Mouse (Mus musculus): Measurements from ENCODE around the gene Asic2. TPM values are rescaled to one million over a fixed set of nuclear protein-coding genes. Genes with fewer than 3 reads are reported as not detected.
A peak's percentile ranks its signal among the peaks of the same experiment; 100 is the strongest.

The Asic2 gene
- polyA plus RNA-seq, 1 experiment from 2014 or later, result 1.6 TPM

- Histone ChIP-seq H3K4me2 (no peak overlapping the region), H3K9ac (ENCODE audit: low read length) (no peak overlapping the region), H3K9me3 (ENCODE audit: control insufficient read depth, low read length) (no peaks in the 10 kb centered on the region), H3K27ac (ENCODE audit: low read depth, low read length) (no peak overlapping the region), H3K36me3 (ENCODE audit: control insufficient read depth, insufficient read depth, low read length) (no peaks in the 10 kb centered on the region), H3K4me1 (ENCODE audit: control insufficient read depth, insufficient read depth, low read length) (no peaks in the 10 kb centered on the region), H3K27me3 (ENCODE audit: control insufficient read depth, insufficient read depth, low read length) (no peaks in the 10 kb centered on the region), H3K4me3 (ENCODE audit: low read depth, low read length) (no peak overlapping the region)
- WGBS, result 77% methylated on average over 6 of the region's 6 CpGs
- DNase-seq (ENCODE audit: low spot score, missing footprints) (no peak), ATAC-seq (ENCODE audit: low FRiP score) (no peak)
Observed at GRCm38 (mm10) chr11:81620516-81620915, 347.7 kb downstream of the Asic2 start.

DNA sequence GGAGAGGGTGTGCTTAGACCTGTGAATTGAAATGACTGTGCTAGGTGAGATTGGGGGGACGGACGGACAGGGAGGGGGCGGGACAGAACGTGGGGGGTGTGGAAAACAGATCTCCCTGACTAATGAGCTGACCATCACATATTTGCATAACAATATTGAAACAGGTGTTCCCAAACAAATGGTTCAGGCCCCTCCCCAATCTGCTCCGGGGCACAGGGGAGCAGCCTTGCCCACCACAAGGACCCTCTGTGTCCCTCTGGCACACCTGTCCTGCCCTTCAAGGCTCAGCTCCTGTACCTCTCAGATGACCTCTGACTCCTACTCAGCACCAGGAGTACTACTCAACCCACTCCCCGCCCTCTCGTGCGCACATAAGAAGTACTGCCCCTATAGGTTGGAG lies 351.8 kb downstream of the Asic2 start:
- ATAC-seq (ENCODE audit: low FRiP score), result no peak

GRCm38 (mm10) chr11:81613869-81614620 lies 354.2 kb downstream of the Asic2 start:
- Histone ChIP-seq H3K27me3 (ENCODE audit: control insufficient read depth, insufficient read depth, low read length) (0 out of 2 replicates have a peak, but pooled peaks cover 2% of the 10 kb centered on the region), H3K9me3 (ENCODE audit: control insufficient read depth, low read length) (no peaks in the 10 kb centered on the region), H3K27ac (ENCODE audit: low read depth, low read length) (no peak overlapping the region), H3K4me2 (peak overlapping the region; percentile 50), H3K4me3 (ENCODE audit: low read depth, low read length) (peak overlapping the region; percentile 21; the same call in 1 of the 2 replicates), H3K9ac (ENCODE audit: low read length) (peak overlapping the region; percentile 39), H3K4me1 (ENCODE audit: control insufficient read depth, insufficient read depth, low read length) (peaks cover 17% of the 10 kb centered on the region), H3K36me3 (ENCODE audit: control insufficient read depth, insufficient read depth, low read length) (no peaks in the 10 kb centered on the region)
- WGBS, result 34% methylated on average over 10 of the region's 10 CpGs
- DNase-seq (ENCODE audit: low spot score, missing footprints) (peak; percentile 87), ATAC-seq (ENCODE audit: low FRiP score) (no peak)

More for the DNA sequence above, 351.8 kb downstream of the Asic2 start:
- H3K4me2 ChIP-seq, result no peak overlapping the region
- WGBS, result 82% methylated on average over 8 of the region's 8 CpGs
- no peak overlapping the region for H3K27ac ChIP-seq (ENCODE audit: low read depth, low read length)
- no peak overlapping the region for H3K9ac ChIP-seq (ENCODE audit: low read length)
- H3K4me1 ChIP-seq (ENCODE audit: control insufficient read depth, insufficient read depth, low read length), result peaks cover 17% of the 10 kb centered on the region
- 0 out of 2 replicates have a peak, but pooled peaks cover 2% of the 10 kb centered on the region for H3K27me3 ChIP-seq (ENCODE audit: control insufficient read depth, insufficient read depth, low read length)
- no peak for DNase-seq (ENCODE audit: low spot score, missing footprints)
- no peaks in the 10 kb centered on the region for H3K9me3 ChIP-seq (ENCODE audit: control insufficient read depth, low read length)
- no peaks in the 10 kb centered on the region for H3K36me3 ChIP-seq (ENCODE audit: control insufficient read depth, insufficient read depth, low read length)
- no peak overlapping the region for H3K4me3 ChIP-seq (ENCODE audit: low read depth, low read length)

DNA sequence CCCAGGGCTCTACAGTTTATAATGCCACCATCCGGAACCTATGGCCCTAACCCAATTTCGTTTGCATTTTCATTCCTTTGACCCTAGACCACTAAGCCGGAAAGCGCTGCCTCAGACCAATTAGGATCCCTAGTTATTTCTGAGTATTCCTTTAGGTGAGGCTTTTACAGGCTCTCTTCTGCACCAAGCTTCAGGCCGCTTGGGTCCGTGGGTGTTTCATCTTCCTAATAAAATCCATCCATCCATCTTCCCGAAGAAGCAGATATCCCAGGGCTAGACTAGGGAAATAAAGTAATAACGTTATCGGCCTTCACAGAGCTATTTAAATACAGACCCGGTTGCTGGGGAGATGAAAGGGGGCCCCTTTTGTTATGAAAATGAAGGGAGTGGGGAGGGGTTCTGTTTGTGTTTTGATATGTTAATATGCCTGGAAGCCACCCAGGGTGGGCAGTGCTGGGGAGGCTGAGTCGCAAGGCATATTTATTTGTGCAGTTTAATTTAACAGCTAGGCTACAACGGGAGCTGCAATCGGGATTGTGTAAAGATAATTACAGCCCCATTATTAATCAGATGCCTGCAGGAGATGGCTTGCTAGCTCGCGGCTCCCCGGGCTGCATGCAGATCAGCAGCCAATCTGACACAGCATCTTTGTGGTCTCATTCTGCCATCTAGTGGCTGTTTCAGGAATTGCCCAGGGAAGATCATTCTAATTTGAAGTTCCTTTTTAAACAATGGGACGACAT lies 355.3 kb downstream of the Asic2 start:
- peak; percentile 86 for ATAC-seq (ENCODE audit: low FRiP score)
- 1% methylated on average over 17 of the region's 17 CpGs for WGBS
- no peaks in the 10 kb centered on the region for H3K36me3 ChIP-seq (ENCODE audit: control insufficient read depth, insufficient read depth, low read length)
- H3K9ac ChIP-seq (ENCODE audit: low read length), result peak overlapping the region; percentile 39
- H3K4me1 ChIP-seq (ENCODE audit: control insufficient read depth, insufficient read depth, low read length), result peaks cover 17% of the 10 kb centered on the region
- 0 out of 2 replicates have a peak, but pooled peaks cover 2% of the 10 kb centered on the region for H3K27me3 ChIP-seq (ENCODE audit: control insufficient read depth, insufficient read depth, low read length)
- H3K27ac ChIP-seq (ENCODE audit: low read depth, low read length), result peak overlapping the region; percentile 77
- H3K4me3 ChIP-seq (ENCODE audit: low read depth, low read length), result peak overlapping the region; percentile 21
- peak overlapping the region; percentile 50 for H3K4me2 ChIP-seq
- peak; percentile 99 for DNase-seq (ENCODE audit: low spot score, missing footprints)
- no peaks in the 10 kb centered on the region for H3K9me3 ChIP-seq (ENCODE audit: control insufficient read depth, low read length)

DNA sequence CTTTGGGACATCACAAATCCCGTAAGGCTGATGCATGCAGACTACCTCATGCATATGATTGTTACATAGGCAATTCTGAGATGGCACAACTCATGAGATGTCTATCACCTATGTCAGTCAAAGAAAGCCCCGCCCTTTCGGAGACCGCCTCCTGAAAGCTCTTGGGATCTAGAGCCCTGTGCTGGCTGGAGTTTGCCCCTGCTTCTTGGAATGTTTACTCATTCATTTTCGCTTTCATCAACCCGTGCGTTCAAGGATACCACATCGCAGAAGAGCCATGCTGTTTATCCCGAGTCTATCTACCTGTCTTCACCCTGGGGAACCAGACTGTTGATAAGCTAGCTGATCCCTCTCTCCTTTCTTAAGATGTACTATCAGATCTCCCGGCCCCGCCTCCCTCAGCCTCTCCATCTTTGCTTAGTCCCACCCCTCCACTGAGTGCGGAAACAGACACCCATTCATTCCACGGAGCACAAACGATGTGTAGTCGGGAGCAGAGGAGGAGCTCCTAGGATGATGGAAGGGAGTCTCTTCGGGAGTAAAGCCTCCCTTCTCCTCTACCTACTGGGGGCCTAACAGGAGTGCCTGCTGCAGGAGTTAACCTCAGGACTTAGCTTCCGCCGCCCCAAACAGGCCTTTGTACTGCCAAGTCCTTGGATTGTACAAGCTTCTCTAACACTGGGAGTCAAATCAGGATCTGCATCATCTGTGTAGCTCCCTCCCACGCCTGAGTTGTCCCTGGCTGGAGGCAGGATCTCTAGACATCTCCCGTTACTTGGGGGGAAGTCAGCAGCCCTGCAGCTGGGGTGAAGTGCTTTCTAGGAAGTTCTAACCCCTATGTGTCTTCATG lies 356.1 kb downstream of the Asic2 start:
- Histone ChIP-seq H3K27ac (ENCODE audit: low read depth, low read length) (peak overlapping the region; percentile 77), H3K27me3 (ENCODE audit: control insufficient read depth, insufficient read depth, low read length) (0 out of 2 replicates have a peak, but pooled peaks cover 2% of the 10 kb centered on the region), H3K9me3 (ENCODE audit: control insufficient read depth, low read length) (no peaks in the 10 kb centered on the region), H3K4me3 (ENCODE audit: low read depth, low read length) (peak overlapping the region; percentile 21), H3K4me2 (peak overlapping the region; percentile 50), H3K9ac (ENCODE audit: low read length) (peak overlapping the region; percentile 39), H3K4me1 (ENCODE audit: control insufficient read depth, insufficient read depth, low read length) (peaks cover 17% of the 10 kb centered on the region), H3K36me3 (ENCODE audit: control insufficient read depth, insufficient read depth, low read length) (no peaks in the 10 kb centered on the region)
- WGBS, result 8% methylated on average over 20 of the region's 20 CpGs
- peak; percentile 95 for DNase-seq (ENCODE audit: low spot score, missing footprints)
- ATAC-seq (ENCODE audit: low FRiP score), result peak; percentile 70

- ATAC-seq (ENCODE audit: low FRiP score), result no peak
Observed at GRCm38 (mm10) chr11:81610506-81610905, 357.8 kb downstream of the Asic2 start.

DNA sequence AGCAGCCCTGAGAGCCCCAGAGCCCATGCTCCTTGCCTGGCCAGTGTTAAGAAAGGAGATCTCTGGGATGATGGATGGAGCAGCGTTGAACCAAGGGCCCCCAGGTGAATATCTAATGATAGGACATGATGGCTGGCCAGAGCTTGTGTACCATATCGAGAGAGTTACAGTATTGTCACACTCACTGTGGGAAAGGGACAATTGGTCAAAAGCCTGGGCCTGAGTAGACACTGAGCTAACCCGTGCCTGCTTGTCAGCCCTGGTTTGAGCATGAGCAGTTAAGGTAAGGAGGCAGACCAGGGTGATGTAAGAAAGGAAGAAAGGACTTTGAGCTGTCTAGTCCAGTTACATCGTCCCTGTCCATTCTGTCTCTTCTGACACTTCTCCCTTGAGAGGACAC lies 365.3 kb downstream of the Asic2 start:
- Histone ChIP-seq H3K27me3 (ENCODE audit: control insufficient read depth, insufficient read depth, low read length) (no peaks in the 10 kb centered on the region), H3K4me2 (no peak overlapping the region), H3K4me1 (ENCODE audit: control insufficient read depth, insufficient read depth, low read length) (no peaks in the 10 kb centered on the region), H3K9ac (ENCODE audit: low read length) (no peak overlapping the region), H3K4me3 (ENCODE audit: low read depth, low read length) (no peak overlapping the region), H3K9me3 (ENCODE audit: control insufficient read depth, low read length) (no peaks in the 10 kb centered on the region), H3K27ac (ENCODE audit: low read depth, low read length) (no peak overlapping the region), H3K36me3 (ENCODE audit: control insufficient read depth, insufficient read depth, low read length) (no peaks in the 10 kb centered on the region)
- 88% methylated on average over 4 of the region's 4 CpGs for WGBS
- ATAC-seq (ENCODE audit: low FRiP score) (no peak), DNase-seq (ENCODE audit: low spot score, missing footprints) (no peak)

More at GRCm38 (mm10) chr11:81610506-81610905, 357.8 kb downstream of the Asic2 start:
- no peaks in the 10 kb centered on the region for H3K9me3 ChIP-seq (ENCODE audit: control insufficient read depth, low read length)
- no peak overlapping the region for H3K4me3 ChIP-seq (ENCODE audit: low read depth, low read length)
- H3K4me2 ChIP-seq, result no peak overlapping the region
- no peaks in the 10 kb centered on the region for H3K36me3 ChIP-seq (ENCODE audit: control insufficient read depth, insufficient read depth, low read length)
- H3K9ac ChIP-seq (ENCODE audit: low read length), result no peak overlapping the region
- H3K27me3 ChIP-seq (ENCODE audit: control insufficient read depth, insufficient read depth, low read length), result 0 out of 2 replicates have a peak, but pooled peaks cover 2% of the 10 kb centered on the region
- 90% methylated on average over 5 of the region's 5 CpGs for WGBS
- DNase-seq (ENCODE audit: low spot score, missing footprints), result no peak
- H3K27ac ChIP-seq (ENCODE audit: low read depth, low read length), result no peak overlapping the region
- peaks cover 17% of the 10 kb centered on the region for H3K4me1 ChIP-seq (ENCODE audit: control insufficient read depth, insufficient read depth, low read length)

- WGBS, result 98% methylated on average over 5 of the region's 5 CpGs
- Histone ChIP-seq H3K27me3 (ENCODE audit: control insufficient read depth, insufficient read depth, low read length) (no peaks in the 10 kb centered on the region), H3K9ac (ENCODE audit: low read length) (no peak overlapping the region), H3K36me3 (ENCODE audit: control insufficient read depth, insufficient read depth, low read length) (no peaks in the 10 kb centered on the region), H3K4me2 (no peak overlapping the region), H3K4me3 (ENCODE audit: low read depth, low read length) (no peak overlapping the region), H3K9me3 (ENCODE audit: control insufficient read depth, low read length) (no peaks in the 10 kb centered on the region), H3K27ac (ENCODE audit: low read depth, low read length) (no peak overlapping the region), H3K4me1 (ENCODE audit: control insufficient read depth, insufficient read depth, low read length) (no peaks in the 10 kb centered on the region)
- ATAC-seq (ENCODE audit: low FRiP score) (no peak), DNase-seq (ENCODE audit: low spot score, missing footprints) (peak; percentile 57)
Observed at GRCm38 (mm10) chr11:81601736-81602135, 366.5 kb downstream of the Asic2 start.
